Mouse (Mus musculus) hindbrain, embryonic 12.5 days (tissue): ENCODE results near the gene Gpc6. TPM values are rescaled to one million over a fixed set of nuclear protein-coding genes. Genes with fewer than 3 reads are reported as not detected.

Experiments used
- ATAC-seq: fragments of 200-750 bp; cut with Nextera tagmentation; 2 replicates; pipeline ENCODE4 v1.8.0; 2017; ENCODE audit warnings: moderate TSS enrichment; ENCODE audit not compliant: low FRiP score
- H3K27ac ChIP-seq: fragments of 300-500 bp; sonication (generic); 2 replicates; pipeline ENCODE4 v1.5.1; 2016; ENCODE audit warnings: mild to moderate bottlenecking
- H3K27me3 ChIP-seq: fragments of 300-500 bp; sonication (generic); 2 replicates; pipeline ENCODE4 v1.6.1; 2016; ENCODE audit warnings: mild to moderate bottlenecking
- H3K36me3 ChIP-seq: fragments of 300-500 bp; sonication (generic); 2 replicates; pipeline ENCODE4 v1.6.1; 2016; ENCODE audit warnings: mild to moderate bottlenecking
- H3K4me1 ChIP-seq: fragments of 300-500 bp; sonication (generic); 2 replicates; pipeline ENCODE4 v1.6.1; 2016
- H3K4me2 ChIP-seq: fragments of 300-500 bp; sonication (generic); replicated peaks from 2 replicates; pipeline ENCODE4 v1.6.1; 2016; ENCODE audit warnings: mild to moderate bottlenecking
- H3K4me3 ChIP-seq: fragments of 300-500 bp; sonication (generic); 2 replicates; pipeline ENCODE4 v1.5.1; 2016; ENCODE audit warnings: mild to moderate bottlenecking
- H3K9ac ChIP-seq: fragments of 300-500 bp; sonication (generic); 2 replicates; pipeline ENCODE4 v1.6.1; 2016; ENCODE audit warnings: mild to moderate bottlenecking, moderate library complexity
- H3K9me3 ChIP-seq: fragments of 300-500 bp; sonication (generic); replicated peaks from 2 replicates; pipeline ENCODE4 v1.6.1; 2016; ENCODE audit warnings: mild to moderate bottlenecking
- WGBS: fragments of 180-500 bp; shearing (Covaris S2); methylation state at CpG from one replicate; pipeline ENCODE4 v1.1.7; 2016; 5-methylcytosine and 5-hydroxymethylcytosine counted together
- polyA plus RNA-seq: library from polyadenylated mRNA; unstranded; fragments of >200 nt; fragmentation: Nextera tagmentation; extraction: Ambion mirVana; gene quantifications from 2 replicates; pipeline ENCODE4 v1.2.1, GENCODE M21; 2016

Gene Gpc6
- polyA plus RNA-seq, 1 experiment from 2014 or later, result 35.0 TPM

DNA sequence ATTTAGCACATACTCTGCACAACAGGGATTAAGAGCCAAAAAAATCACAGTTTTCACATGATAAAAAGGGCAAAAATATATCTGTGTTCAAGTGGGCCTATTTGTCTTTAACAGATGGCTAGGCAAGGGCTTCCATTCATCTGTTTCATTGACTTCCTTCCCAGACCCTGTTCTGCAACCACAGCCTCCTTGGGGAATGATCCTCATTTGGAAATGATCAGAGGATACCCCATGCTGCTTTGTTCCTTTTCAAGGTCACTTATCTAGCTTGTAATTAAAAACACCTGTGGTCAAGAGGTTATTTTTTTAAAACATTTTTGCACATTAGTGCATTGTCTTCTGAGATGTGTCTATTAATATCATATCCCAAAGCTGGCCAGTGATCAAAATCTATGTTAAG is 627.7 kb downstream of the Gpc6 start:
- Histone ChIP-seq H3K9ac (no peak overlapping the region), H3K9me3 (no peaks in the 10 kb centered on the region), H3K27me3 (no peaks in the 10 kb centered on the region), H3K4me2 (no peak overlapping the region), H3K27ac (no peak overlapping the region), H3K4me1 (no peaks in the 10 kb centered on the region), H3K36me3 (no peaks in the 10 kb centered on the region), H3K4me3 (no peak overlapping the region)
- ATAC-seq, result no peak

DNA sequence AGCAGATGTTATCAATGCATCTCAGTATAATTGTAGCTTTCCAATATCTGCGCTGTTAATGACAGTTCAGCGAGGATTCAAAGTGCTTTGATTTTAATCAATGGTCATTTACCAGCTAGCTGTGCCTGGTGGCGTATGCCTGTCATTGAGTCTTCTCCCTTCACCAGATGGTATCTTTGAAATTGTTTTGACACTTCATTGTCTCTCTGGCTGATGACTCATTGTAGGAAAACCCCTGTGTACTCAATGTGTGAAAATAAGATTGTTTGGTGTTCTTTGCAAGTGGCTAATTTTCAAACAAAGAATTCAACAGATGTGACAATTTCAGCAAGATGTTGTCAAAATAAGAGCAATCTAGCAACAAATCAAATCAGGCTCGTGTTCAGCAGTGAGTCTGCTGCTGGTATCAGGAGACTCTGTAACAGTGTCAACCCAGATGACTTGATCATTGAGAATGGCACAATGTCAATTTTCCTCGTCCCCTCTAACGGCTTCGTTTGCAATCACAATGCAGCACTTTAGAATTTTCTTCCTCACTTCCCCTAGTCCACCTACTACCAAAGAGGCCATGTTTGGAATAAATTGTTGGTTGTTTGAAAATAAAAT is 631.7 kb downstream of the Gpc6 start:
- no peak overlapping the region for H3K27ac ChIP-seq
- no peak overlapping the region for H3K4me2 ChIP-seq
- 71% methylated on average over 7 of the region's 7 CpGs for WGBS
- H3K4me1 ChIP-seq, result no peaks in the 10 kb centered on the region
- H3K9me3 ChIP-seq, result no peaks in the 10 kb centered on the region
- no peak overlapping the region for H3K9ac ChIP-seq
- no peaks in the 10 kb centered on the region for H3K36me3 ChIP-seq
- H3K27me3 ChIP-seq, result no peaks in the 10 kb centered on the region
- no peak overlapping the region for H3K4me3 ChIP-seq
- ATAC-seq, result no peak

DNA sequence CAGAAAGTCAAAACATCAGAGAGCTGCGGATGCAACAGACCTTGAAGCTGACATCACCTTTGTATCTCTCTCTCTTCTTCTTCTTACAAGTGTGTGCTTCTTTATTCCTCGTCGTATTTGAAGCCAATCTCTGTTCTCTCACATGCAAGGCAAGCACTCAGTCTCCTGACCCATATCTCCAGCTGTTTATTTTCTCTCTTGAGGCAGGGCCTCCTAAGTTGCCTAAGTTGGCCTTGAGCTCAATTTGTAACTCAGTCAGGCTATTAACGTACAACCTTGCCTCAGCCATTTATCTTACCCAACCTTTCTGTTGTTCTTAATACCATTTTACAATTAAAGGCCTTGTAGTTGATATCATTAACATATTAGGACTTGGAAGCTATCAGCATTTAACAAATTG is 637.0 kb downstream of the Gpc6 start:
- Histone ChIP-seq H3K9ac (no peak overlapping the region), H3K36me3 (no peaks in the 10 kb centered on the region), H3K9me3 (no peaks in the 10 kb centered on the region), H3K4me3 (no peak overlapping the region), H3K4me1 (no peaks in the 10 kb centered on the region), H3K27ac (no peak overlapping the region), H3K27me3 (no peaks in the 10 kb centered on the region), H3K4me2 (no peak overlapping the region)
- ATAC-seq, result no peak
- WGBS, result 90% methylated on average over 4 of the region's 4 CpGs

DNA sequence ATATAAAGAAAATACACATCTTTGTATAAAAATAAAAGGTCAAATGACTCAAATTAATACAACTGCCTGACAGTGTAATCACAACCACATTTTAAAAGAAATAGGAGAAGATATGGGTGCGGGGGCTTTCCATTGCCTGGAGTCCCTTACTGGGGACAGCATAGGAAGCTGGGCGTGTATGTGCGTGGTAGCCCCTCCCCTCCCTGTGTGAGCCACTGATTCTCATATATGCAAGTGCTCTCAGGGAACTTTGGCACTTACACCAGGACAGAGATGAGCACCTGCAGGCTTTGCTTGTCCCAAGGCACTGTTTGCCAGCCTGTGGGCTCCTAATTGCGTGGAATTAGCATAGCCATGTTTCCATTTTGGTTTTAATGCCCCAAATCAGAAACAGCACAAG is 644.2 kb downstream of the Gpc6 start:
- Histone ChIP-seq H3K27me3 (no peaks in the 10 kb centered on the region), H3K4me1 (no peaks in the 10 kb centered on the region), H3K9me3 (no peaks in the 10 kb centered on the region), H3K4me3 (no peak overlapping the region), H3K36me3 (no peaks in the 10 kb centered on the region), H3K27ac (no peak overlapping the region), H3K4me2 (no peak overlapping the region), H3K9ac (no peak overlapping the region)
- no peak for ATAC-seq
- 76% methylated on average over 4 of the region's 4 CpGs for WGBS

DNA sequence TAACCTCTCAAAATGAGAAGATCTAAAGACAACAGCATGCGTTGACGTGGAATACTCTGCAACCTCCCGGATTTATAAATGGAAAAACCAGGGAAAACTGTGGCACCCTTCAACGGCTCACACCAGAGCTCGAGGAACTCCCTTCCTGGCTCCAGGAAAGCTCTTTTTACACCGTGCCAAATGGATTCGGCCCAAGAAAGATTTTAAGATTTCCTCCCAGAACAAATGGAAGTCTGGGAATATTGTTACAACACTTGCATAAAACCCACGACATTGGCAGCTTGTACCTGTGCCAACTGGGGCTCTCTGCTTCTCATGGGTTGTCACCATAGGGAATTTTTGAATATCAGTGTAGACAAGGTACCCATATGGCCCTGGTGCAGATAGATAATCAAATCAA is 647.1 kb downstream of the Gpc6 start:
- Histone ChIP-seq H3K27ac (no peak overlapping the region), H3K9me3 (no peaks in the 10 kb centered on the region), H3K36me3 (no peaks in the 10 kb centered on the region), H3K4me1 (no peaks in the 10 kb centered on the region), H3K4me2 (no peak overlapping the region), H3K9ac (no peak overlapping the region), H3K27me3 (no peaks in the 10 kb centered on the region), H3K4me3 (no peak overlapping the region)
- ATAC-seq, result no peak
- 88% methylated on average over 8 of the region's 8 CpGs for WGBS

DNA sequence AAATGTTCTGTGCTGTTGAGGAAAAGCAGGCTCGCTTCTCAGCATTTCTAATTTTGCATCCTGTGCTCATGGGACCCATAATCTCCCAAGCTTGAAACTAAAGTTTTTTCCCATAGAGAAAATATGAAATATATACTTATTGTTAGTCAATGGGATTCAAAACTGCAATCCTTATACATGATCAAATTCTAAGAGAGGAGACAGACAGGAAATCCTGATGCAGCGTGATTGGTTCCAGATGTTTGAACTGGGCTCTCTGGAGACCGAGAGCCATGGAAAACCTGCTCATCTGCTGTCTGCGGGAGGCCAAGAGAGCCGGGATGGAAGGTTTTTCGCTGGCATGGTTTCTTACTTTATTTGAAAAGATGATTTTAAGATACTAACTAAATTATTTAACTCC is 649.1 kb downstream of the Gpc6 start:
- H3K4me2 ChIP-seq, result no peak overlapping the region
- no peak for ATAC-seq
- no peak overlapping the region for H3K9ac ChIP-seq
- no peaks in the 10 kb centered on the region for H3K36me3 ChIP-seq
- H3K9me3 ChIP-seq, result no peaks in the 10 kb centered on the region
- H3K4me1 ChIP-seq, result no peaks in the 10 kb centered on the region
- no peaks in the 10 kb centered on the region for H3K27me3 ChIP-seq
- no peak overlapping the region for H3K27ac ChIP-seq
- no peak overlapping the region for H3K4me3 ChIP-seq
- 71% methylated on average over 6 of the region's 6 CpGs for WGBS

DNA sequence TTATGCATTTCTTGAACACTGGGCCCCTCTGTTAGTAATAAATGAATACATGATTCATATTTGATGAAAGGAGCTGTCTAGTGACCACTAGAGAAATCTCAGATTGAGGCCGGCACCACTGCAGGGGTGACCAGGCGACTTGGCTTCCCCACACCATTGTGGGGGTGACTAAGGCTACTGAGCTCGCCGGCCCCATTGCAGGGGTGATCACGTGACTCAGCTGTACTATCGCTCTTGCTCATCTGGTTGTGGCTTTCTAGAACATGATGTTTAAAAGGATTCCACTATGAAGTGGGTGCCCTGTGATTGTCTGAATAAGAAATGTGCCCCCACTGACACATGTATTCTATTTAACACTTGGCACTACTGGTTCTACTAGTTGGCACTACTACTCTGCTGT is 656.6 kb downstream of the Gpc6 start:
- Histone ChIP-seq H3K36me3 (no peaks in the 10 kb centered on the region), H3K9ac (no peak overlapping the region), H3K4me1 (no peaks in the 10 kb centered on the region), H3K27ac (no peak overlapping the region), H3K4me2 (no peak overlapping the region), H3K27me3 (no peaks in the 10 kb centered on the region), H3K9me3 (no peaks in the 10 kb centered on the region), H3K4me3 (no peak overlapping the region)
- 92% methylated on average over 6 of the region's 6 CpGs for WGBS
- ATAC-seq, result no peak

DNA sequence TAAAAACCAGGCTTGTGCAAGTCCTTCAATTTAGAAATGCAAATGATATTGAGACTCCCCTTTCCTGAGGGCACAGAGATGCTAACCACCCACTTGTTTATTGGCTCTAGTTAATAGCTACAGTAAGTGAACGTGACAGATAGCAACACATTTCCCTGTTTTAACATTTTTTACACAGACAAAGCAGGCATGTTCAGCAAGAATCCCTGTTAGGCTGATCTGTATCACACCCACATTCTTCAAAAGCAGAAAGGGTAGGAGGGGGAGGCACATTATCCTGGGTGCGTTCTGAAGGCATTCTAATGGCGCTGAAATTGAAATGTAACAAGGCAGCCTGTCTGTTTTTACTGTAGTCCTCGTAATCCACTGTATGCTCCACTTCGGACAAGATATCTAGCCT is 674.6 kb downstream of the Gpc6 start:
- Histone ChIP-seq H3K4me2 (no peak overlapping the region), H3K4me1 (peaks cover 3% of the 10 kb centered on the region; the same call in 1 of the 2 replicates), H3K9me3 (no peaks in the 10 kb centered on the region), H3K27ac (no peak overlapping the region), H3K27me3 (no peaks in the 10 kb centered on the region), H3K4me3 (no peak overlapping the region), H3K36me3 (no peaks in the 10 kb centered on the region), H3K9ac (no peak overlapping the region)
- ATAC-seq, result no peak
- 72% methylated on average over 5 of the region's 5 CpGs for WGBS

DNA sequence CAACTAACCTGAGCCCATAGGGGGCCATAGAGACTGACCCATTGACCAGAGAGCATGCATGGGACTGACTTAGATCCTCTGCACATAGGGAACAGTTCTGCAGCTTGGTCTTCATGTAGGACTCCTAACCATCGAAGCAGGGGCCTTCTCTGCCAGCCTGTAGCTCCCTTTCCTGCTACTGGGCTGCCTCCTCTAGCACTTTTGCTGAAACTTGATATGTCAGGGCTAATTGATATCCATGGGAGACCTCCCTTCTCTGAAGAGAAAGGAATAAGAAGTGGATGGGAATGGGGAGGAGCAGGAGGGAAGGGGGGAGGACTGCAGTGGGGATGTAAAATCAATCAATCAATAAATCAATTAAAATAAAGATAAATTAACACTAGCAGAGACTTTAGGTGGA is 678.7 kb downstream of the Gpc6 start:
- H3K27ac ChIP-seq, result no peak overlapping the region
- no peaks in the 10 kb centered on the region for H3K27me3 ChIP-seq
- no peak overlapping the region for H3K4me3 ChIP-seq
- ATAC-seq, result no peak
- H3K4me1 ChIP-seq, result peaks cover 3% of the 10 kb centered on the region; the same call in 1 of the 2 replicates
- WGBS, result 74% methylated on average over 1 of the region's 1 CpGs
- no peak overlapping the region for H3K4me2 ChIP-seq
- H3K9me3 ChIP-seq, result no peaks in the 10 kb centered on the region
- no peak overlapping the region for H3K9ac ChIP-seq
- no peaks in the 10 kb centered on the region for H3K36me3 ChIP-seq

DNA sequence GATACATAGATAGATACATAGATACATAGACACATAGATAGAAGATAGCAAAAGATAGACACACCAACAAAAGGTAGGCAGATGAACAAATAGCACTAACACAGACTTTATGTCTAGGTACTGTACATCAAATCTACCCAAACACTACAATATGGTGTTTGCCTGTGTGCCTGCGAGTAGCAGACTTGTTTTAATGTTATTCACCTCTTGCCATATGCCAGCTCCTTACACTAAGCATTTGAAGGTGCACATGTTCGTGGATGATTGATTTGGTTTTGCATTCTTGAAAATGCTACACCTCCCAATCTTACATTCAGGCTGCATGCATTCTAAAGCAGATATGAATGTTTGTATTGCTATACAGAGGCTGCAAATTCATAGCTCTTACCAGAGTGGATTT is 680.6 kb downstream of the Gpc6 start:
- Histone ChIP-seq H3K4me1 (peaks cover 3% of the 10 kb centered on the region; the same call in 1 of the 2 replicates), H3K9ac (no peak overlapping the region), H3K4me2 (no peak overlapping the region), H3K4me3 (no peak overlapping the region), H3K27me3 (no peaks in the 10 kb centered on the region), H3K36me3 (no peaks in the 10 kb centered on the region), H3K9me3 (no peaks in the 10 kb centered on the region; the same call in 1 of the 2 replicates), H3K27ac (no peak overlapping the region)
- WGBS, result 83% methylated on average over 2 of the region's 2 CpGs
- no peak for ATAC-seq

DNA sequence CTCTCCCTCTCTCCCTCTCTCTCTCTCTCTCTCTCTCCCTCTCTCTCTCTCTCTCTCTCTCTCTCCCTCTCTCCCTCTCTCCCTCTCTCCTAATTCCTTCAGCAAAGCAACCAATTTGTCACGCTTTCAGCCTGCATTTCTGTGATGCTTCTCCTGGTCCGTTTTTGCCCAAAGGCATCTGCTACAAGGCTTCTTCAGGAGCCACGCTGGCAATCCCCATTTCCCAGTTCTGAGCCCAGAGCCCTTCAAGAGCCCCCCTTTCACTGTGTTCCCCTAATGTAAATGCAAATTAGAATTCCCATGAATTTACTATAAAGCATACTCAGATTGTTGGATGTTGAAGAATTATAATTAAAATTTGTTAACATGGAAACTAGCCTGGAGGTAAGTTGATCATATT is 686.0 kb downstream of the Gpc6 start:
- no peak overlapping the region for H3K27ac ChIP-seq
- ATAC-seq, result no peak
- no peaks in the 10 kb centered on the region for H3K27me3 ChIP-seq
- no peaks in the 10 kb centered on the region for H3K4me1 ChIP-seq
- H3K9ac ChIP-seq, result no peak overlapping the region
- H3K36me3 ChIP-seq, result no peaks in the 10 kb centered on the region
- no peak overlapping the region for H3K4me2 ChIP-seq
- H3K4me3 ChIP-seq, result no peak overlapping the region
- 57% methylated on average over 3 of the region's 3 CpGs for WGBS
- no peaks in the 10 kb centered on the region; the same call in 1 of the 2 replicates for H3K9me3 ChIP-seq

DNA sequence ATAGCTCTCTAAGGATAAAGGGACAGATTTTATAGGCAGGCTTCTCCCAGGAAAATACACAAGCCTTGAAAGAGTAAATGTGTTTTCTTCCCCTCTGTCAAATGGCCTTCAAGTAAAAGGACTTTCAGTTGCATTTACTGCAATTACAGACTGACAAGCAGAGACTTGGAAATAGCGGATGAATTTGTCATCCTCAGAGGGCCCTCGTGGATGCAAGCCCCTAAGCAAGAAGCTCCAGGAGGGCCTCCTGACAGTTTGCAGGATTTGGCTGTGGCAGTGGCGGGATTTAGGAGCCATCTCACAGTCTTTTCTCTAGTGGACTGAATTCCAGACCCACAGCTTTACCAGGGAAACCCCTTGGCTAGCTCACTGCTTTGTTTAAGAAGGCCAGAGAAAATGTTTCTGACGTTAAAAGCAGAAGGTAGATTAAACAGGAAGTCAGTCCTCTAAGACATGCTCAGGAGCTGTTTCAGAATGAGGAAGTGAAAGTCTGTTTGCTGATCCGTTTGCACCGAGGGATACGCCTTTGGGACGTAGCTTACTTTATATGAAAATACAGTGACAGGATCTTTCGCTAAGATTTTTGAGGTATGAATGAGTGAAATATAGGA is 700.1 kb downstream of the Gpc6 start:
- Histone ChIP-seq H3K9ac (no peak overlapping the region), H3K27me3 (no peaks in the 10 kb centered on the region), H3K4me3 (no peak overlapping the region), H3K4me2 (no peak overlapping the region), H3K9me3 (no peaks in the 10 kb centered on the region), H3K27ac (no peak overlapping the region), H3K36me3 (no peaks in the 10 kb centered on the region), H3K4me1 (no peaks in the 10 kb centered on the region)
- ATAC-seq, result no peak
- WGBS, result 83% methylated on average over 9 of the region's 9 CpGs

DNA sequence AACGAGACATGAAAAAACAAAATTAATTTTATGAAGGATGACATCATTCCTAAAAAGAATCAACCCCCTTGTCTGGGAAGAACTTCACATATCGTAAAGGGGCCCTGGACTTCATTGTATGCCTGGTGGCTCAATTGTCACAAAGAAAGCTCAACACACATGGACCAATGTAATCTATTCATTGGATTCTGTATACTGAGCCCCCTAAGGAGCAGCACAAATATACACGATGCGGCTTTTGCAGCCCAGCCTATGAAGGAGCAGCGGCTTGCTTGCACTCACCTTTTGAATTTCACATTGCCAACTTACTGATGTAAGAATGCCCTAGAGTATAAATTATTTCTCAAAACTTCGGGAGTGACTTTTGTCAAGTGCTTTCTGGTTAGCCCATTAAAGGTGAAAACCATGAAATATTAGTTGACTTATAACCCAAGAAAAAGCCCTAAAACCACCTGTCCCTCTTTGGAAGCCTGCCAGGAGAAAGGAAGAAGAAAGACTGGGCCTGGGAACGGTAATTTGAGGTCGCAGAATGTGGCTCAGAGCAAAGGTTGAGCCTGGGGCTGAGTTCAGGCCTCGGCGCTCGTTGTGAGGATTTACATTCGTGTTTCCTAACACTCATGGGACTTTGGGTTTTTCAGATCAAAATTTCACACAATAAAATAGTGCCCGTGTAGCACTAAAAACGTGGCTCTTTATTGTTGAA is 709.3 kb downstream of the Gpc6 start:
- Histone ChIP-seq H3K9me3 (no peaks in the 10 kb centered on the region), H3K36me3 (no peaks in the 10 kb centered on the region), H3K27me3 (no peaks in the 10 kb centered on the region), H3K4me2 (no peak overlapping the region), H3K27ac (no peak overlapping the region), H3K4me3 (no peak overlapping the region), H3K4me1 (no peaks in the 10 kb centered on the region), H3K9ac (no peak overlapping the region)
- no peak for ATAC-seq
- 79% methylated on average over 14 of the region's 14 CpGs for WGBS
